ENCODE assay signal across 32 mouse cellular contexts in genomic region chr4:54156146-54156545, GRCm38 (mm10).
"Had no signal": no experiment of that assay in that cellular context is flagged by ENCODE, and none has a peak within 500 bp of the region (broad histone marks: within the 10 kb centered on the region; RNA-seq: fewer than 3 reads in every experiment).

No protein-coding gene starts in this region.

- H3K9me3 ChIP-seq: limb, embryonic 10.5 days; limb, embryonic 12.5 days; limb, embryonic 13.5 days; limb, embryonic 15.5 days; liver, embryonic 12.5 days; liver, embryonic 13.5 days; liver, embryonic 15.5 days; lung, embryonic 15.5 days; megakaryocyte, embryonic 14.5 days; midbrain, embryonic 10.5 days; midbrain, embryonic 12.5 days; midbrain, embryonic 13.5 days; midbrain, embryonic 15.5 days had no signal

- ATAC-seq: liver, embryonic 12.5 days; liver, postnatal 0 days; lung, postnatal 0 days; midbrain, embryonic 13.5 days; midbrain, embryonic 15.5 days; midbrain, embryonic 16.5 days had no signal

- H3K4me3 ChIP-seq: left cerebral cortex, adult 2 months; limb, embryonic 10.5 days; limb, embryonic 12.5 days; limb, embryonic 13.5 days; limb, embryonic 15.5 days; liver, embryonic 12.5 days; liver, embryonic 13.5 days; liver, embryonic 15.5 days; lung, embryonic 15.5 days; megakaryocyte, embryonic 14.5 days; midbrain, embryonic 10.5 days; midbrain, embryonic 12.5 days; midbrain, embryonic 13.5 days; midbrain, embryonic 15.5 days; myocyte had no signal

- H3K27me3 ChIP-seq: limb, embryonic 12.5 days; limb, embryonic 13.5 days; limb, embryonic 15.5 days; liver, embryonic 12.5 days; liver, embryonic 13.5 days; liver, embryonic 15.5 days; lung, embryonic 15.5 days; megakaryocyte, embryonic 14.5 days; midbrain, embryonic 12.5 days; midbrain, embryonic 13.5 days; midbrain, embryonic 15.5 days had no signal

- H3K4me2 ChIP-seq: limb, embryonic 12.5 days; limb, embryonic 13.5 days; limb, embryonic 15.5 days; liver, embryonic 11.5 days; liver, embryonic 12.5 days; liver, embryonic 13.5 days; liver, embryonic 15.5 days; lung, embryonic 14.5 days; lung, embryonic 15.5 days; midbrain, embryonic 11.5 days; midbrain, embryonic 12.5 days; midbrain, embryonic 13.5 days; midbrain, embryonic 15.5 days had no signal

- H3K27ac ChIP-seq: left cerebral cortex, adult 2 months; limb, embryonic 10.5 days; limb, embryonic 12.5 days; limb, embryonic 13.5 days; limb, embryonic 15.5 days; liver, embryonic 12.5 days; liver, embryonic 13.5 days; liver, embryonic 14.5 days; liver, embryonic 15.5 days; lung, embryonic 15.5 days; macrophage; midbrain, embryonic 10.5 days; midbrain, embryonic 12.5 days; midbrain, embryonic 13.5 days; midbrain, embryonic 15.5 days had no signal

- H3K9ac ChIP-seq: limb, embryonic 12.5 days; limb, embryonic 13.5 days; limb, embryonic 15.5 days; liver, embryonic 12.5 days; liver, embryonic 13.5 days; liver, embryonic 14.5 days; liver, embryonic 15.5 days; liver, postnatal 0 days; lung, embryonic 14.5 days; lung, embryonic 15.5 days; midbrain, embryonic 12.5 days; midbrain, embryonic 13.5 days; midbrain, embryonic 15.5 days had no signal

- H3K36me3 ChIP-seq: limb, embryonic 10.5 days; limb, embryonic 12.5 days; limb, embryonic 13.5 days; limb, embryonic 15.5 days; liver, embryonic 12.5 days; liver, embryonic 13.5 days; liver, embryonic 15.5 days; lung, embryonic 15.5 days; midbrain, embryonic 10.5 days; midbrain, embryonic 12.5 days; midbrain, embryonic 13.5 days; midbrain, embryonic 15.5 days had no signal

- DNase-seq: left cerebral cortex, postnatal 4 days; liver; liver, embryonic 13.5 days; liver, postnatal 0 days; lung, adult 18-20 months; lung, adult 2 months; lung, embryonic 14.5 days; lung, postnatal 10 days; lung, postnatal 14 days; lung, postnatal 36 days; lung, postnatal 4 days; midbrain, embryonic 14.5 days had no signal

- H3K4me1 ChIP-seq: limb, embryonic 10.5 days; limb, embryonic 12.5 days; limb, embryonic 13.5 days; limb, embryonic 15.5 days; liver, embryonic 12.5 days; liver, embryonic 13.5 days; liver, embryonic 15.5 days; lung, embryonic 15.5 days; megakaryocyte, embryonic 14.5 days; midbrain, embryonic 10.5 days; midbrain, embryonic 12.5 days; midbrain, embryonic 13.5 days; midbrain, embryonic 15.5 days had no signal
